Mouse (Mus musculus) bone marrow macrophage, adult 2 months (primary cell): ENCODE measurements around the gene 4930564D02Rik.

Source experiments
- CTCF ChIP-seq: IDR thresholded peaks from 2 replicates; pipeline ENCODE4 v1.5.1; 2012; ENCODE audit warnings: low read depth, mild to moderate bottlenecking, low read length, moderate library complexity
- POLR2A ChIP-seq: IDR thresholded peaks from 2 replicates; pipeline ENCODE4 v1.6.1; 2012; ENCODE audit warnings: mild to moderate bottlenecking, low read depth, low read length, borderline replicate concordance

GRCm38 (mm10) chr3:105040983-105041625 lies 25.5 kb upstream of the 4930564D02Rik start:
- TF ChIP-seq POLR2A (no peak), CTCF (no peak)
